Mouse (Mus musculus): Measurements from ENCODE around the gene Agfg2. TPM values are rescaled to one million over a fixed set of nuclear protein-coding genes. Genes with fewer than 3 reads are reported as not detected.
"Not testable (repeated sequence)": the region's sequence is repeated elsewhere in the genome, so short reads cannot be mapped to it uniquely, and the experiment has no call there.

The Agfg2 gene
- total RNA-seq, 2 experiments from 2014 or later, result 38.7 to 40.8 TPM

GRCm38 (mm10) chr5:137623937-137624530, 60.5 kb downstream of the Agfg2 start:
- DNase-seq (ENCODE audit: low spot score in 2 of 2), result no peak
- intact Hi-C loops (cut with DNase I), result no loop called here

DNA sequence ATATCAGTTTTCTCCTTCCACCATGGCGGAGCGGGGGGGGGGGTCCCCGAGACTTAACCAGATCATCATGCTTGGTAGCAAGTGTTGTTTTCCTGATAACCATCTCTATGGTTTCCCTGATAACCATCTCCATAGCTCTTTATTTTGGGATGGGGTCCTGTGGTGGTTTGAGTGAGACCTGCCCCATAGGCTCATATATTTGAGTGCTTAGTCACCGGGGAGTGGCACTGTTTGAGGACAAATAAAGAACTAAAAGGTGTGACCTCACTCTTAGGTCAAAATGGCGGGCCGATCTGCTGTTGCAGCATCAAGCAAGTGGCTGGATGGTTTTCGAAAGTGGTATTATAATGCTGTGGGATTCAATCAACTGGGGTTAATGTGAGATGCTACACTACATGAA, 69.2 kb downstream of the Agfg2 start:
- intact Hi-C loops (cut with DNase I), result no loop called here
- no peak for DNase-seq (ENCODE audit: low spot score in 2 of 2)

DNA sequence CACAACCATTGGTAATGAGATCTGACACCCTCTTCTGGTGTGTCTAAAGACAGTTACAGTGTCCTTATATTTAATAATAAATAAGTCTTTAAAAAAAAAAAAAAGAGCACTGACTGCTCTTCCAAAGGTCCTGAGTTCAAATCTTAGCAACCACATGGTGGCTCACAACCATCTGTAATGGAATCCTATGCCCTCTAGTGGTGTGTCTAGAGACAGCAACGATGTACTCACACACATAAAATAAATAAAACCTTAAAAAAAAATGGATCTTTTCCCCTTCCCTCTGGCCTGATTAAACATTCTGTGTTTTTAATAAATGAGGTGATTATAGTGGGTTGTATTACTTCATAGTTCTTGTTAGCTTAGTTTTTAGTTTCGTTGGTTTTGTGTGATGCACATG, 69.6 kb downstream of the Agfg2 start:
- DNase-seq (ENCODE audit: low spot score in 2 of 2); intact Hi-C loops (cut with DNase I): not testable (repeated sequence)

- DNase-seq (ENCODE audit: low spot score in 2 of 2), result no peak
- intact Hi-C loops (cut with DNase I), result no loop called here
These were observed 71.0 kb downstream of the Agfg2 start, which contains the start of gene Pcolce for GRCm38 (mm10) chr5:137613550-137613949. Gene Pcolce (minus strand): TSS chr5:137613784.

DNA sequence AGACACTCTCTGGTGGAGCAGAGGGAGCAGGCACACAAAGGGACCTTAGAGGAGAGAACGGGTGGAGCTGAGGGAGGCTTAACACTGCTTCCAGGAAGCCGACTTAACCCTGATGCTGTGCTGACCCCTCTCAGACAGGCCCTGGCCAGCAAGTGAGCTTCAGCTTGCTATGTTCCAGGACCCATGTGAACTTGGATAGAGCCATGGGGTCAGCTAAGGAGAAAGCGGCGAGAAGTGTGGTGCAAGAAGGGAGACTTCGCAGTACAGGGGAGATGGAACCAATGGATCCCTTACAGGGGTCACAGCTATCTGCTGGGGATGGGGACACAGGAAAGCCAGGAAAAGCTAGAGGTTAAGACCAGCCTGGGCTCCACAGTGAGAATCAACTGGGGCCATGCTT, 71.5 kb downstream of the Agfg2 start:
- DNase-seq (ENCODE audit: low spot score in 2 of 2), result no peak
- intact Hi-C loops (cut with DNase I), result no loop called here

GRCm38 (mm10) chr5:137611245-137611602, 73.3 kb downstream of the Agfg2 start:
- intact Hi-C loops (cut with DNase I), result no loop called here
- no peak for DNase-seq (ENCODE audit: low spot score in 2 of 2)

DNA sequence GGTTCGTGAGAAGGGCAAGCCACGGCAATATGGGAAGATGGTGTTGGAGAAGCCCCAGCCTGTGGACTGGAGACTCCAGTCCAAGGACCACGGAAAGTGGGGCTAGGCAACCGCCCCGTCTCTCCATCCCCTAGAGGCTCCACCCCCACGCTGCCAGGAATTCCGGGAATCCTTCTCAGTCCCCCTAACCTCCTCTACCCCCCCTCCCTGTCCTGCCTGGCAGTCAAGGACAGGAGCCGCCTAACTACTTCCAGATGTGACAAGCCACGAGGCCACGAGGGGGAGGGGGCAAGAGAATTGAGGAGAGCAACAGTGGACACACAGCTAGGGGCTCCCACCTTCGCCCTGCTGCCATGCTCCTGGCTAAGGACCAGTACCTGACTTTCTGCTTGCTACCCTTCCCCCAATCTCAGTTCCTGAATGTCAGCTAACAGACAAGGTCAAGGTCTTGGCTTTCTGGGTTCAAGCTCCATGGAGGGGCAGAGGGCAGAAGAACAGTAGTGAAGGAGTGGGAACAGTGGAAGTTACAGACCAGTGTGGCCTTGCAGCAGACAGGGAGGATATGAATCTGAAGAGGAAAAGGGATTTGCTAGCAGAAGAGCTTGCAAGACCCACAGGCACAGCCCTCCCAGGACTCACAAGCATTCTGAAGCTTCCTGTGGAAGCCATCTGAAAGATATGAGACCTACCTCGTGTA, 73.8 kb downstream of the Agfg2 start:
- intact Hi-C loops (cut with DNase I), result no loop called here

DNA sequence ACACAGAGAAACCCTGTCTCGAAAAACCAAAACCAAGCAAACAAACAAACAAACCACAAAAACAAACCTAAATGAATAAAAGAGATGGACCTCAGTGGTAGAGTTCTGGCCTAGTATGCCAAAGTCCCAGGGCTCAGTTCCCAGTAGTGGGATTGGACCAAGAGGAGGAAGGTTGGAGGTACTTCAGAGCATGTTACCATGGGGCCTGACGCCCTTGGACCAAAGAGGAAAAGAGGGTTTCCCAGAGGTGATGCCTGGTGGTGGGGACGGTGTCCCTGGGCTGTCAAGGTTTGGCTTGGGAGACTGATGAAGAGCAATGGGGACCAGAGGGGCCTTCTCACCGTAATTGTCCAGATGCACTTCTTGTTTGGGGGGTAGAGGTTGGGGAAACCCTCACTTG, 74.5 kb downstream of the Agfg2 start:
- no peak for DNase-seq (ENCODE audit: low spot score in 2 of 2)
- intact Hi-C loops (cut with DNase I), result no loop called here

More for the DNA sequence above, 73.8 kb downstream of the Agfg2 start:
- no peak for DNase-seq (ENCODE audit: low spot score in 2 of 2)

GRCm38 (mm10) chr5:137609292-137609691, 75.2 kb downstream of the Agfg2 start:
- intact Hi-C loops (cut with DNase I), result no loop called here
- no peak for DNase-seq (ENCODE audit: low spot score in 2 of 2)

- intact Hi-C loops (cut with DNase I), result no loop called here
These were observed 75.8 kb downstream of the Agfg2 start for GRCm38 (mm10) chr5:137608654-137609190.

DNA sequence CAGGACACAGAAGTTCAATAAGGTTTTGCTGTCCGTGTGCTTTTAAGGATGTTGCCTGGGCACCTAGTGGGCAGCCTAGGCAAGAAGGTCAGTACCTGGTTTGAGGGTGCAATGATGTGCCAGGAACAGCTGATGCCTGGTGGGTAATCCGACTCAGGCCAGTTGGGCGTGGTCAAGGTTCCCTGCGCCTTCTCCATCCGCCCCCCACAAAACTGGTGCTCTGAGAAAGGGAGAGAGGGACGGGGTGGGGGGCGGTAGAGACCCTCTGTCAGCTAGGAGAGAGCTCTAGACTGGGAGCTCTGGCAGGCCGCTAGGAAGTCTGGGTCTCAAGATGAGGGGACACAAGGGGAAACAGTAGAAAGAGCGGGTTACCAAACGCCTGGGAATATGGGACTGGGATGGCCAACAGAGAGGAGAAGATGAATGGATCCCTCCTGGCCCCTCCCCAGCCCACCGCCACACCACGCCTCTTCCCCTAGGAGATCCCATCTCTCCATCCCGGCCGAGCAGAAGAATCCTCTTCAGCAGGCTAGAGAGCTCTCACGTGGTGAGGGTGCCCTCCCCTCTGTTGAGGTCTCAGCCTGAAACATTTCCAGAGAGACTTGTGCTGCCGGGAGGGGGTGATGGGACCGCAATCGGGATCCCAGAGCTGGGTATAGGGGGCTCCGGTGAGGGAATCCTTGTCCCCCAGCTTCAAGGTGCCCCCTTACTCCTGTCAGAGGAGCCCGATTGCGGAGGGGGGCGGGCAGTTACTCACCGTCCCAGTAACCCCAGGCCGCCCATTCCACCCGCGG, 76.5 kb downstream of the Agfg2 start:
- intact Hi-C loops (cut with DNase I), result no loop called here
- DNase-seq (ENCODE audit: low spot score in 2 of 2), result no peak

More at GRCm38 (mm10) chr5:137608654-137609190, 75.8 kb downstream of the Agfg2 start:
- no peak for DNase-seq (ENCODE audit: low spot score in 2 of 2)

- intact Hi-C loops (cut with DNase I), result loop anchor here (5.0 kb wide), 1 partner anchor 69 kb away; the partner anchor contains the start of genes Epo and Gnb2
- no peak for DNase-seq (ENCODE audit: low spot score in 2 of 2)
These were observed 83.2 kb downstream of the Agfg2 start for GRCm38 (mm10) chr5:137601365-137601729.

DNA sequence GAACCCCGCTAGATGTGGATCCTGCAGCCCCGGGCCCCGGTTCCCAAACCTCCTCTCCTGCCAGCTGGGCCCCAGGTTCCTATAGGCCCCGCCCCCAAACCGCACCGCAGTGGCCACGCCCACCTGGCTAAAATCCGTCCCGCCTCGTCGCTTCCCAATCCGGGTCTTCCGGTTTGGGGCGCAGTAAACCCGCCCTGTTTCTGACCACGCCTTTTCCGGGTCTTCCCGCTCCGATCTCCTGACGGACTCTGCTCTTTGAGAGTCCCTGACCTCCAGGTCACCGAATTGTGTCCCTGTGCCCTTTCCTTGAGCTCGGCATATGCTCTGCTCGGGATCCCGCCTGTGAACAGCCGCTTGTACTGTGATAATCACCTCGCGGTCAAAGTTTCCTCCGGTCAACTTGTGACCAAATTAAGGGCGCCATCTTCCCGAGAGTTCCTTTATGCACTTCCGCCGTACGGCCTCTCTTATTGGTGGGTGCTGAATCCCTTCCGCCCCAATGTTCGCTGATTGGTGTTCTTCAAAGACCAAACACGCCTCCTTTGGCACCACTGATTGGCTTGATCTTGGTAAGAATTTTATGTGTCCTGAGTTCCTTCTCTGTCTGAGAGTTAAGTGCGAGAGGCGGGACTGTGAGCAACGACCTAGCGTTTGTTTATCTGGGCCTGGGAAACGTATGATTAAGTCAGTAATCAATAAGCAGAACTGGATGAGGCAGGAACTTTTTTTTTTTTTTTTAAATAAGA, 83.7 kb downstream of the Agfg2 start, which contains the start of gene Mospd3:
Gene Mospd3, minus strand, starts transcription at position 440 of the 746 bp plus-strand sequence.
- intact Hi-C loops (cut with DNase I), result loop anchor here (5.0 kb wide), 1 partner anchor 68 kb away; the partner anchor contains the start of genes Epo and Gnb2
- DNase-seq (ENCODE audit: low spot score in 2 of 2), result peak; percentile 93 to 97

Other genes with a start within 250 kb of the Agfg2 start
- gene Zan, start 207.7 kb downstream of the Agfg2 start, total RNA-seq (2021), result under 1 TPM; 0.44 to 0.55 TPM
- 10 to 100 TPM; 28.0 to 35.2 TPM for gene Pop7, start 182.2 kb downstream of the Agfg2 start, total RNA-seq (2021)
- gene Gigyf1, start 166.2 kb downstream of the Agfg2 start, total RNA-seq (2021), result 10 to 100 TPM; 40.0 to 44.3 TPM
- not detected for gene Epo, start 151.5 kb downstream of the Agfg2 start, total RNA-seq (2021)
- 100 to 1,000 TPM; 777 to 806 TPM for gene Gnb2, start 151.2 kb downstream of the Agfg2 start, total RNA-seq (2021)
- 100 to 1,000 TPM; 126 to 139 TPM for gene Actl6b, start 131.2 kb downstream of the Agfg2 start, total RNA-seq (2021)
- gene Tfr2, start 114.9 kb downstream of the Agfg2 start, total RNA-seq (2021), result 10 to 100 TPM; 12.8 to 14.2 TPM
- 10 to 100 TPM; 32.7 to 33.5 TPM for gene Mospd3, start 83.7 kb downstream of the Agfg2 start, total RNA-seq (2021)
- gene Pcolce, start 70.9 kb downstream of the Agfg2 start, total RNA-seq (2021), result 10 to 100 TPM; 12.9 to 14.6 TPM
- under 1 TPM in 1 of 2 experiments, not detected in 1; 0.15 TPM for gene Fbxo24, start 55.7 kb downstream of the Agfg2 start, total RNA-seq (2021)
- 10 to 100 TPM in 1 of 2 experiments, 1 to 10 TPM in 1; 7.1 to 13.7 TPM for gene Lrch4, start 55.6 kb downstream of the Agfg2 start, total RNA-seq (2021)
- 10 to 100 TPM in 1 of 2 experiments, 1 to 10 TPM in 1; 8.8 to 10.6 TPM for gene Gm20605, start 55.6 kb downstream of the Agfg2 start, total RNA-seq (2021)
- 1 to 10 TPM; 1.7 to 4.7 TPM for gene Sap25, start 43.4 kb downstream of the Agfg2 start, total RNA-seq (2021)
- gene Irs3, start 39.0 kb downstream of the Agfg2 start, total RNA-seq (2021), result under 1 TPM in 1 of 2 experiments, not detected in 1; 0.27 TPM
- 10 to 100 TPM; 78.5 to 83.4 TPM for gene Nyap1, start 56.9 kb upstream of the Agfg2 start, total RNA-seq (2021)
- gene Tsc22d4, start 61.0 kb upstream of the Agfg2 start, total RNA-seq (2021), result 100 to 1,000 TPM; 169 to 181 TPM
- gene Ppp1r35, start 94.1 kb upstream of the Agfg2 start, total RNA-seq (2021), result 10 to 100 TPM; 26.0 to 29.2 TPM
- gene Mepce, start 102.9 kb upstream of the Agfg2 start, total RNA-seq (2021), result 10 to 100 TPM; 29.2 to 30.2 TPM
- 1 to 10 TPM; 4.4 to 7.4 TPM for gene Zcwpw1, start 103.1 kb upstream of the Agfg2 start, total RNA-seq (2021)
- gene Pilra, start 151.6 kb upstream of the Agfg2 start, total RNA-seq (2021), result under 1 TPM; 0.53 to 0.72 TPM
- not detected for gene Pilrb1, start 173.4 kb upstream of the Agfg2 start, total RNA-seq (2021)
- gene Pilrb2, start 187.1 kb upstream of the Agfg2 start, total RNA-seq (2021), result not detected
- gene Cyp3a13, start 236.9 kb upstream of the Agfg2 start, total RNA-seq (2021), result under 1 TPM in 1 of 2 experiments, not detected in 1; 0.15 TPM

Data from left cerebral cortex, postnatal 14 days (tissue).